ENCODE assay signal across 13 mouse cellular contexts in genomic region chr11:32554141-32555091, GRCm38 (mm10). TPM values are rescaled to one million over a fixed set of nuclear protein-coding genes. Genes with fewer than 3 reads are reported as not detected.
A peak's percentile ranks its signal among the peaks of the same experiment; 100 is the strongest.
DNase-seq lines count a peak whose midpoint lies in the region; ATAC-seq and TF ChIP-seq lines count a peak whose summit lies in the region.
"Had no signal": no experiment of that assay in that cellular context is flagged by ENCODE, and none has a peak within 500 bp of the region (broad histone marks: within the 10 kb centered on the region; RNA-seq: fewer than 3 reads in every experiment).

No protein-coding gene starts in this region.

- no peak overlapping the region for H3K4me3 ChIP-seq in heart, embryonic 16.5 days (ENCODE audit: low read length)
- no peak overlapping the region for H3K4me3 ChIP-seq in heart, embryonic 11.5 days (ENCODE audit: low read depth, low read length)
- H3K4me3 ChIP-seq in C2C12 (ENCODE audit: insufficient read depth, poor library complexity, severe bottlenecking) = no peak overlapping the region
- H3K4me3 ChIP-seq in brown adipose tissue, adult 24 weeks (ENCODE audit: insufficient read depth, low read depth, low read length) = 0 out of 2 replicates have a peak overlapping the region, but pooled peaks have one; percentile 5
- no peak overlapping the region for H3K4me3 ChIP-seq in liver, postnatal 0 days (ENCODE audit: low read depth, low read length)
- no peak overlapping the region for H3K4me3 ChIP-seq in hindbrain, postnatal 0 days (ENCODE audit: low read length)
- H3K4me3 ChIP-seq: layer of hippocampus, adult 2 months; midbrain, embryonic 10.5 days had no signal

- no peak for ATAC-seq in heart, embryonic 16.5 days (replicated peaks; ENCODE audit: extremely low read depth, insufficient read depth, low FRiP score)
- ATAC-seq in heart, embryonic 11.5 days (replicated peaks; ENCODE audit: insufficient number of reproducible peaks, low FRiP score, low TSS enrichment) = no peak
- ATAC-seq in liver, postnatal 0 days = peak; percentile 63
- no peak for ATAC-seq in hindbrain, postnatal 0 days
- ATAC-seq: forebrain, embryonic 14.5 days; hindbrain, embryonic 16.5 days had no signal

- peak overlapping the region; percentile 25; the same call in 1 of the 2 replicates for H3K27ac ChIP-seq in heart, embryonic 16.5 days (ENCODE audit: low read length)
- no peak overlapping the region for H3K27ac ChIP-seq in heart, embryonic 11.5 days (ENCODE audit: low read depth, low read length)
- H3K27ac ChIP-seq in brown adipose tissue, adult 24 weeks (replicated peaks; ENCODE audit: low read depth, low read length) = peak overlapping the region; percentile 91
- peak overlapping the region; percentile 62 for H3K27ac ChIP-seq in liver, postnatal 0 days (ENCODE audit: low read depth)
- no peak overlapping the region for H3K27ac ChIP-seq in hindbrain, postnatal 0 days
- H3K27ac ChIP-seq: layer of hippocampus, adult 2 months had no signal

- DNase-seq in liver, postnatal 0 days = no peak
- DNase-seq in neural tube, embryonic 10.5 days (ENCODE audit: extremely low spot score, low spot score) = no peak
- no peak for DNase-seq in hindbrain, postnatal 0 days (ENCODE audit: low spot score)
- DNase-seq in right cerebral cortex, postnatal 36 days (ENCODE audit: low spot score in 2 of 2) = no peak

- H3K4me1 ChIP-seq in heart, embryonic 16.5 days (ENCODE audit: control insufficient read depth, insufficient read depth, low read length) = peaks cover 42% of the 10 kb centered on the region
- H3K4me1 ChIP-seq in heart, embryonic 11.5 days (ENCODE audit: control insufficient read depth, insufficient read depth, low read length) = peaks cover 30% of the 10 kb centered on the region
- H3K4me1 ChIP-seq in brown adipose tissue, adult 24 weeks (ENCODE audit: control insufficient read depth, insufficient read depth, insufficient read length, low read length) = peaks cover 62% of the 10 kb centered on the region
- peaks cover 55% of the 10 kb centered on the region for H3K4me1 ChIP-seq in liver, postnatal 0 days (ENCODE audit: insufficient read depth)
- peaks cover 7% of the 10 kb centered on the region for H3K4me1 ChIP-seq in hindbrain, postnatal 0 days (ENCODE audit: insufficient read depth, low read length)

- TF ChIP-seq CTCF in C2C12 (IDR thresholded peaks at IDR 0.05; ENCODE audit: control insufficient read depth, insufficient read depth, insufficient read length) = no peak
- no peak for TF ChIP-seq CTCF in liver, postnatal 0 days (IDR thresholded peaks at IDR 0.05; ENCODE audit: low read depth)
- no peak for TF ChIP-seq CTCF in hindbrain, postnatal 0 days (IDR thresholded peaks at IDR 0.05; ENCODE audit: low read depth)

- no peak overlapping the region for H3ac ChIP-seq in C2C12 (ENCODE audit: control insufficient read depth, insufficient read length, low read depth)

- H3K36me3 ChIP-seq in heart, embryonic 16.5 days (ENCODE audit: control insufficient read depth, insufficient read depth) = no peaks in the 10 kb centered on the region
- H3K36me3 ChIP-seq in heart, embryonic 11.5 days (ENCODE audit: control insufficient read depth, insufficient read depth, low read length) = no peaks in the 10 kb centered on the region
- peaks cover 31% of the 10 kb centered on the region for H3K36me3 ChIP-seq in C2C12 (ENCODE audit: control insufficient read depth, insufficient read depth)
- no peaks in the 10 kb centered on the region; the same call in 1 of the 2 replicates for H3K36me3 ChIP-seq in liver, postnatal 0 days (replicated peaks; ENCODE audit: insufficient read depth, low read length)
- H3K36me3 ChIP-seq in hindbrain, postnatal 0 days (ENCODE audit: insufficient read depth, low read length) = no peaks in the 10 kb centered on the region
- H3K36me3 ChIP-seq: midbrain, embryonic 10.5 days had no signal

- 63% methylated on average over 14 of the region's 14 CpGs for WGBS in heart, embryonic 16.5 days
- WGBS in heart, embryonic 11.5 days (ENCODE audit: insufficient replicate concordance) = 58% methylated on average over 14 of the region's 14 CpGs
- WGBS in liver, postnatal 0 days (ENCODE audit: insufficient replicate concordance) = 35% methylated on average over 14 of the region's 14 CpGs
- 93% methylated on average over 14 of the region's 14 CpGs for WGBS in hindbrain, postnatal 0 days

- no peaks in the 10 kb centered on the region for H3K9me3 ChIP-seq in heart, embryonic 16.5 days (replicated peaks; ENCODE audit: control insufficient read depth, low read length)
- H3K9me3 ChIP-seq in heart, embryonic 11.5 days (replicated peaks; ENCODE audit: control insufficient read depth, low read length) = no peaks in the 10 kb centered on the region
- no peaks in the 10 kb centered on the region for H3K9me3 ChIP-seq in liver, postnatal 0 days (ENCODE audit: low read length)
- H3K9me3 ChIP-seq in hindbrain, postnatal 0 days (ENCODE audit: low read length) = no peaks in the 10 kb centered on the region
- H3K9me3 ChIP-seq: midbrain, embryonic 10.5 days had no signal

- H3K79me2 ChIP-seq in C2C12 (ENCODE audit: control insufficient read depth, insufficient read depth) = peaks cover 61% of the 10 kb centered on the region

- no peak overlapping the region for H3K9ac ChIP-seq in heart, embryonic 16.5 days (ENCODE audit: low read length)
- H3K9ac ChIP-seq in heart, embryonic 11.5 days (ENCODE audit: low read depth, low read length) = no peak overlapping the region
- H3K9ac ChIP-seq in liver, postnatal 0 days (replicated peaks) = no peak overlapping the region
- no peak overlapping the region for H3K9ac ChIP-seq in hindbrain, postnatal 0 days (replicated peaks; ENCODE audit: low read length)

- H3K27me3 ChIP-seq in heart, embryonic 16.5 days (ENCODE audit: control insufficient read depth, insufficient read depth, low read length) = no peaks in the 10 kb centered on the region
- no peaks in the 10 kb centered on the region for H3K27me3 ChIP-seq in heart, embryonic 11.5 days (ENCODE audit: control insufficient read depth, insufficient read depth, low read length)
- no peaks in the 10 kb centered on the region for H3K27me3 ChIP-seq in C2C12 (ENCODE audit: control insufficient read depth, insufficient read depth, insufficient read length)
- no peaks in the 10 kb centered on the region for H3K27me3 ChIP-seq in liver, postnatal 0 days (ENCODE audit: insufficient read depth, low read length)
- no peaks in the 10 kb centered on the region for H3K27me3 ChIP-seq in hindbrain, postnatal 0 days (ENCODE audit: insufficient read depth, low read length)

- H3K4me2 ChIP-seq in heart, embryonic 16.5 days (ENCODE audit: low read depth, low read length) = no peak overlapping the region
- no peak overlapping the region for H3K4me2 ChIP-seq in heart, embryonic 11.5 days
- H3K4me2 ChIP-seq in liver, postnatal 0 days (ENCODE audit: low read depth, low read length) = peak overlapping the region; percentile 40
- no peak overlapping the region for H3K4me2 ChIP-seq in hindbrain, postnatal 0 days (ENCODE audit: low read depth, low read length)

- H3K79me3 ChIP-seq in C2C12 (ENCODE audit: low read depth) = peaks cover 20% of the 10 kb centered on the region

- no peak for TF ChIP-seq EP300 in liver, postnatal 0 days (IDR thresholded peaks at IDR 0.05; ENCODE audit: low read depth)

TF ChIP-seq in C2C12, 6 proteins besides CTCF, POLR2A, EP300 and RAD21:
- TF ChIP-seq FOSL1 (IDR thresholded peaks at IDR 0.05; ENCODE audit: insufficient read depth, low read length, poor library complexity, severe bottlenecking) = no peak
- TF ChIP-seq CEBPB (IDR thresholded peaks at IDR 0.05; ENCODE audit: low read depth) = peak; percentile 9
- no peak for TF ChIP-seq MYOG (IDR thresholded peaks at IDR 0.05; ENCODE audit: control insufficient read depth, extremely low read depth, insufficient read length)
- TF ChIP-seq USF1 (IDR thresholded peaks at IDR 0.05; ENCODE audit: low read depth) = no peak

RNA-seq across cellular contexts. Expression of gene Stk10, which starts 21.3 kb away (rescaled TPM):
- 4.1 and 5.5 TPM in 2 replicates for polyA plus RNA-seq in heart, embryonic 16.5 days (2015; fragmentation: Nextera tagmentation; extraction: Ambion mirVana)
- polyA plus RNA-seq in heart, embryonic 11.5 days (2014; fragmentation: Nextera tagmentation; extraction: Ambion mirVana) = 1.6 TPM in 2 replicates
- polyA plus RNA-seq in C2C12 (2012; fragmentation: generic; extraction: Trizol) = 8.2 TPM
- polyA plus RNA-seq in brown adipose tissue, adult 24 weeks (2012; ENCODE audit: insufficient read depth, insufficient read length, missing spikeins) = 4.3 and 5.5 TPM in 2 replicates
- polyA plus RNA-seq in liver, postnatal 0 days (2015; fragmentation: Nextera tagmentation; extraction: Ambion mirVana) = 2.2 and 2.3 TPM in 2 replicates
- 4.5 and 10.8 TPM in 2 replicates for total RNA-seq in hindbrain, postnatal 0 days (2014; rRNA removed)
- 1.1 and 1.2 TPM in 2 replicates for polyA plus RNA-seq in hindbrain, postnatal 0 days (2015; fragmentation: Nextera tagmentation; extraction: Ambion mirVana)

RNA-seq across cellular contexts. Expression of gene Efcab9, which starts 22.5 kb away (rescaled TPM):
- polyA plus RNA-seq in heart, embryonic 16.5 days (2015; fragmentation: Nextera tagmentation; extraction: Ambion mirVana) = 0.40 and 0.56 TPM in 2 replicates
- 0.27 and 0.59 TPM in 2 replicates for polyA plus RNA-seq in heart, embryonic 11.5 days (2014; fragmentation: Nextera tagmentation; extraction: Ambion mirVana)
- 0.14 TPM for polyA plus RNA-seq in C2C12 (2012; fragmentation: generic; extraction: Trizol)
- not detected in 2 replicates for polyA plus RNA-seq in brown adipose tissue, adult 24 weeks (2012; ENCODE audit: insufficient read depth, insufficient read length, missing spikeins)
- polyA plus RNA-seq in liver, postnatal 0 days (2015; fragmentation: Nextera tagmentation; extraction: Ambion mirVana) = 0.17 and 0.21 TPM in 2 replicates
- not detected in 2 replicates for total RNA-seq in hindbrain, postnatal 0 days (2014; rRNA removed)
- 0.38 TPM in 1 of 2 replicates, not detected in the other for polyA plus RNA-seq in hindbrain, postnatal 0 days (2015; fragmentation: Nextera tagmentation; extraction: Ambion mirVana)
- polyA plus RNA-seq: forebrain, embryonic 14.5 days; hindbrain, embryonic 16.5 days; neural tube, embryonic 14.5 days had no signal

Comparison
In these comparisons a context has a peak if more than half of its experiments do, and no peak if none do; other contexts are left out.
1. H3K27ac ChIP-seq: peak in heart, embryonic 16.5 days (single experiment), brown adipose tissue, adult 24 weeks (single experiment) and liver, postnatal 0 days (single experiment); none in heart, embryonic 11.5 days (single experiment) and hindbrain, postnatal 0 days (single experiment).